Mouse (Mus musculus) mammary gland, adult 2 months (tissue): ENCODE measurements around the gene Gnpda2. TPM values are rescaled to one million over a fixed set of nuclear protein-coding genes. Genes with fewer than 3 reads are reported as not detected.

ENCODE experiments used
- polyA plus RNA-seq: library from polyadenylated mRNA; depleted of rRNA; stranded (reverse); fragments of >200 nt; gene quantifications from 2 replicates; pipeline ENCODE4 v1.2.3, GENCODE M21; 2012; ENCODE audit warnings: low replicate concordance; rRNA removed

The Gnpda2 gene
- polyA plus RNA-seq = 7.4 and 9.6 TPM in 2 replicates

DNA sequence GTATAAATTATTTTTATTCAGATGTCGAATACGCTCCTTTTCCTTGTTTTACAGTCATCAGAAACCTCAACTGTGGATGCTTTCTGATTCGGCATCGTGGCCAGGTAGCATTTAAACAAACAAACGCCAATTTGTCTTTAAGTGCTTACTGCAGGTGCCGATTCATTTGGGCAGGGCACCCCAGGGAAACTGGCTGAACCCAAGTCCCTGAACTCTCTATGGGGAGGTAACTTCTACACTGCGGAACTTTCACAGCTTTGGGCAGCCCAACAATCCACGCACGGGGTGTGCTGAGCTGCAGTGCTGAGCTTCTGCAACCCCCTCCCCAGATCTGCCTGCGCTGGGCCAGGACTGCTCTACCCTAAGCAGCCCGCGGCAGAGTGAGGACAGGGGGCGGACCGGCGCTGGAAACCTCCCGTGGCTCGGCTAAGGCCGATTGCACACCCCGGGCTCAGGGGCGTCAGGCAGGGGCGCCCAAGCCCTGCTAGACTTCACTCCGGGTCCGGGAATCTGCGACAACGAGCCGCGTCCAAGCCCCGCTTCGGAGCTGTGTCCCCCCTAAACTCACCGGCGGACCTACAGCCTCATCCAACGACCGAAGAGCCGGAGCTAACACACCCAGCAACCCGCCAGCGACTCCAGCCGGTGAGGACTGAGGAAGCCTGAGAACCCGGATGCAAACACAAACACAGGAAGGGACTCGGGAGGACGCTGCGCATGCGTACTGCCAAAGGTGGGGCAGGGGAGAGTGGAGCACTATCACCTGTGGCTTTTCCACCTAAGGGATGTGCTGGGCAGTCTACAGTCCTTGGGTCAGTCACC, at the start of gene Gnpda2:
TSS of gene Gnpda2 (minus strand) at position 701 of the 822 bp plus-strand sequence.

DNA sequence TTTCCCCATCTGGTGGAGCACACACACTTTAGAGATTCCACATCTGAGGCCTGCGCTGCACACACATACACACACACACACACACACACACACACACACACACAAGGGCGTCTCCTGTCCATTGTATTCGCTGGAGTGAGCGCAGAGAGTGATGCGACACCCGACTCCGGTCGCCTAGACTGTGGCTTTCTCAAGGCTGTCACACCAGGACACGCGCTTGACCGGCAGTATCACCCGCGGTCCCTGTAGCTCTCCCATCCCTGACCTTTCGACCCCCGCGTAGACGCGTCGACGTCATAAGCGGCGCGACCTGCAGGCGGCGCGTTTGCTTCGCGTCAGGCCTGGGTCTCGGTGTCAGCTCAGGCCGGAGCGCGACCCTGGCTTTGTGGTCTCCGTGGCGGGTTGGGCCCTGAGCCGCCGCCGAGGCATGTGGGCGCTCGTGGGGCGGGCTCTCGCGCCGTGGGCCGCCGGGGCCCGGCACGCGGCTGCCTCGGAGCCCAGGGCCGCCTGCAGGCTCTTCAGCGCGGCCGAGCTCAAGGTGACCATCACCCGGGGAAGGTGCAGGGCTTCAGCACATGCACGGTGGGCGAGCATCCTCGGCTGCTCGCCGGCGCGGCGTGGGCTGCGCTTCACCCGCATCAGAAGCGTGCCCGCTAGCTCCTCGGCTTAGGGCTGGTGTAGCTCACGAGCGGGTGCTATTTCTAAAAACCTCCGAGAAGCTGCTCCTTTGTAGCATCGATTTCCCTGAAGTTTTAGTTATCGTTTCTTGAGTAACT, 35.3 kb downstream of the Gnpda2 start, which contains the start of gene Guf1:
TSS of gene Guf1 (plus strand) at position 296 of the 776 bp plus-strand sequence.

DNA sequence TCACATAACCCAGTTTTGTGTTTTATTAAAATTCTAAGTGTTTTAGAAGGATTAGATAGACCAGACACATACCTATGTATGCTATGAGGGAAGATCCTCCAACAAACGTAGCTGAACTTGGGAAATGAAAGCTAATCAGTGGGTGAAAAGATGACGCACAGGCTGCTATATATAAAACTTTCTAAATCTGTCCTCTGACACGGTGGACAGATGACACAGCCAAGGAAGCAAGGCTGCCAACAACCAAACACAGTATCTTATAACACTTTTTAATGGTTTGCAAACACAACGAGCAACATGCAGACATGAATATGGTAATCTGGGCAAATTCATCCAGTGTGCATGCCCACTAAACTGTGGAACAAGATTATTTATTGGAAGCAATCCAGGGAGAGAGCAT, 49.7 kb downstream of the Gnpda2 start, which contains the start of gene Yipf7:
TSS of gene Yipf7 (minus strand) at position 160 of the 400 bp plus-strand sequence.

Other genes starting within 250 kb of the Gnpda2 start
- gene Yipf7, start 49.7 kb downstream of the Gnpda2 start, polyA plus RNA-seq = 32.9 TPM in 1 of 2 replicates, not detected in the other
- 6.2 and 6.6 TPM in 2 replicates for gene Guf1, start 35.4 kb downstream of the Gnpda2 start, polyA plus RNA-seq